Mouse (Mus musculus): ENCODE data around the gene Ntrk3.

Ntrk3 gene

DNA sequence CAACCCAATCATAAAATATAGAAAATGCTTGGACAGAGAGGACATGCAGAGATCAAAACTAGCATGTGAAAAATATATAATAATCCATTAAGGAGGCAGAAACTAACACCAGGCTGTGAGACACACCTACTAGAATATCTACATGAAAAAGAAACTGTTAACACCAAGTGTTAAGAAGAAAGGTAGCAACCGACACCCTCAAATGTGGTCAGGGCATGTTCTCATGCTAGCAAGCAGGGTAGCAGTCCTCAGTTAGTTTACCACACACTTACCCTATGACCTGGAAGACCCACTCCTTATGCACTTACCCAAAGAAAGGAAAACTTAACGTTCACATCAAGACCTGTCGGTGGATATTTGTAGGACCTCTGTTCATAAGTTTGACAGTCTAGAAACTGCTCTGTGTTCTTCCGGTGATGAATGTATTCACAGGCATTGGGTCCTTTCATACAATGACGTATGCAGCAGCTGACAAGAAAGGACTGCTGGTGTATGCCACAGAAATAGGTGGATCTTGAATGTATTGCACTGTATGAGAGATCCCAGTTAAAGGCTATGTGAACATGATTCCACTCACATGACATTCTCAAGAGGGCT, at the start of gene Ntrk3:
Gene Ntrk3 (minus strand): TSS at position 399 of the 597 bp plus-strand sequence.
- no peak for DNase-seq

GRCm38 (mm10) chr7:78785906-78786305, 48.1 kb upstream of the Ntrk3 start:
- DNase-seq = no peak

DNA sequence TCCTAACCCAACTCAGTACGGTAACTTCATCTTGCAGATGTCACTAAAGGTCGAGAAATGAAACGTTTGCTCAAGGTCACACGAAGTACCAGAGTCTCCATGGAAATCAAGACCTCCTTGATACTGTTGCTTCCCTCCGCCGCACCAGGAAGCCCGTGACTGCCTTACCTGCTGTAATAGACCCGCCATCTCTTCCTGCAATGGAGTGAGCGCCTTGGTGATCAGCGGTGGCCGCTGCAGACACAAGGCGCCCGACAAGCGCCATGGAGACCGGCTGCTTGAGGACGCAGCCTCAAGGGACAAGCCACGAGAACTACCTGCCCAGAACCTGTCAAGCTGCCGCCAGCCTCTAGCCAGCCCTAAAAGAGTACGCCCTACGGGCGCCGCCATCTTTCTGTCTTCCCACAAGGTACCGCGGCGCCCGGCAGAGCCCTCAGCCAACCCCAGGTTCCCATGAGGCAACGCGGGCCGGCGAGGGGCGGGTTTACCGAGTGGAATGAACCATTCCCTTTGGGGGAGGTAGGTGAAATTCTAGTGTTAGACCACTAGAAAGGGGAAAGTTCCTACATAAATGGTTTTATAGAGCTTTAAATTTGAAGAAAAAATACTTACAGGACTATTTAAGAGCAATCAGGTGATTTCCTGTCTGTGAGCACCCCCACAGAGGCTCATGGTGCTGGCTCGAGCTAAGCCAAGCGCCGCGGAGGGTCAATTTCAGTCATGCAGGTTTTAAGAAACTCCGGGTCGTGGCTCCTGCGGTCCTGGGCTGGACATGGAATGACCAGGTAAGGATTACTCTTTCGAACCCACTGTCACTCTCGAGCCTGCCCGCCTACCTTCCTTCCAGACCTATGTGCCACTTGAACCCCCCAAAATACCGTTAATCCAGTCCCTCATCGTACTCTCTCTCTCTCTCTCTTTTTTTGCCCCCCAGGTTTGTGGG, 45.1 kb upstream of the Ntrk3 start, which contains the start of the genes Mrps11 and Mrpl46:
Gene Mrps11 (plus strand): TSS at position 481 of the 943 bp plus-strand sequence.
Gene Mrpl46 (minus strand): TSS at position 893 of the 943 bp plus-strand sequence.
- DNase-seq = peak; percentile 89

DNA sequence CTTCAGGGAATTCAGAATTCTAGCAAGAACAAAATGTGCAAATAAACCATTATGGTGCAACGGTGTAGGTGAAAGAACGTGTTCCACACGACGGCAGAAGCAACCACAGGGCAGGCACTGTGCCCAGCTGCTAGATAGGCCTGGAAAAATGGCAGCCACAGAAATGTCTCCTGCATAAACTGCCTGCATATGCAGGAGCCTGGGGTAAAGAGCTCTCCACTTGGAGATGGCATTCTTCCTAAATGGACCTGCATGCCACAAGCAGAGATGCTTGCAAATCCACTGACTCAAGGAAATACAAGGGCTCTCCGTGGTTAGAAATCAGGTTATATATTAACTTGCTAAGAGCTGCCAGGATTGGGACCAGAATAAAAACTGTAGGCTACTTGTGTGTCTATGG, 40.9 kb upstream of the Ntrk3 start:
- DNase-seq = peak; percentile 24

GRCm38 (mm10) chr7:78770936-78771335, 33.1 kb upstream of the Ntrk3 start:
- no peak for DNase-seq

DNA sequence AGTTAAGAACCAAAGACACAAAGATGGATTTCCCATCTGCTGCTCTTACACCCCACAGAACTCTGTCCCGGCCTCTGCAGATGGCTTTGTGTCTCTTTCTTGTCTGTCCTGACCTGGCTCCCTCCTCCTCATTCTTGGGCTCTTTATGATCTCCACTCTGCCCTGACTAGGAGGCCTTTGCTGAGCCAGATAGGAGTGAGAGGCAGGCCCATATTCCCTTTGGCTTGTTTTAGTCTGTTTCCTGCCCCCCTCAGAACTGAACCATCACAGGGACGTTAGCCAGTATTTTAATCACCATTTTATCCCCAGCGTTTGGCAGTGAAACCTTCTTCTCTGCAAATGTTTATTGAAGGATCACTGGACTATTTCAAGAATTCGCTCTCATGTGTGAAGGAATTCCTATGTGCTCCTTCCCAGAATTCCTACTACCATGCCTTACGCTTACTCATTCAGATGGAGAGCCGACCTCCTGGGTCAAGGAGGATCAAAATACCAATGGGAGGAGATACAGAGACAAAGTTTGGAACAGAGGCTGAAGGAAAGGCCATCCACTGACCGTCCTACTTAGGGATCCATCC, 31.4 kb upstream of the Ntrk3 start:
- peak; percentile 20 for DNase-seq

GRCm38 (mm10) chr7:78767929-78768531, 30.2 kb upstream of the Ntrk3 start:
- no peak for DNase-seq

- DNase-seq = peak; percentile 78
These were observed 28.3 kb upstream of the Ntrk3 start for GRCm38 (mm10) chr7:78766019-78766683.

DNA sequence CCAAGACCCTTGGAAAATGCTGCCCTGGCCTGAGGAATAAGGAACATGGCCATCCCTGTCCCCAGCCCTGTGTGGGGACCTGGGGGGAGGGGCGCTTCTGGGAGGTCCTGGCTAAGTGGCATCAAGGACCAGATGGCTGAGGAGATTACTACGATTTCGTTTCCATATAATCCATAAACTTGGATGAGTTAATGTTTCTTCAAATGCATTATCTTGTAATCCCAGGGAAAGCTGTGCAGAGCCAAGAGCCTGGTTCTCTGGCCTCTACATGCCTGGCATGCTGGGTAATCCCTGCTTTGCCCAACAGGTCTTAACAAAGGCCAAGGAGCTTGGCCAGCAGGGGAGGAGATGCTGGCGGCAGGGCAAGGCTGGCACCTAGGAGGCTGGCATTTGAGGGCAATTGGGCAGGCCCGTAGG, 27.4 kb upstream of the Ntrk3 start:
- DNase-seq = no peak

GRCm38 (mm10) chr7:78763801-78764200, 26.0 kb upstream of the Ntrk3 start:
- DNase-seq = no peak

DNA sequence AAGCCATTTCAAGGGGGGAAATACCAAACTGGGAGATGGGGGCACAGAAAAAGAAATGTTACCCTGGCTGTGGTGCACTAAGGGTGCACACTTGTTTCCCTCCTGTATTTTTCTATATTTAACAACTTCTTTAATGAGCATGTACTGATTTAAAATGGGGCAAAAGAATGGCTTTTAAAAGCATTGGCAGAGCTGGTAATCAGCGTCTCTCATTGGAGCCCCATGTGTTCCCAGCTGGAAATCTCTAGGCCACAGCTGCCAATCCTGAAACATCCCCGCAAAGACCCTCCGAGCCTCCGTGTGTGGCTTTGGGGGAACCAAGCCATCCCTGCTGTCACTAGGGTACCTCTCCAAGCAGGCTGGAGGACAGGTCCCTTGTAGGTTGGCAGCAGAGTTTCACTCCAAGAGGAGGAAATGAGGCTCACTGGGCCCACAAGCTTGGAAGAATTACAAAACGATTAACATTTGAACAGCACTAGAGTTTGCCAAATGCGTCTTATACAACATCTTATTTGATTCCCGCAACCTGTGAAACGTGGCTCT, 16.7 kb upstream of the Ntrk3 start:
- no peak for DNase-seq

- DNase-seq = no peak
These were observed 16.1 kb upstream of the Ntrk3 start for GRCm38 (mm10) chr7:78753752-78754457.

DNA sequence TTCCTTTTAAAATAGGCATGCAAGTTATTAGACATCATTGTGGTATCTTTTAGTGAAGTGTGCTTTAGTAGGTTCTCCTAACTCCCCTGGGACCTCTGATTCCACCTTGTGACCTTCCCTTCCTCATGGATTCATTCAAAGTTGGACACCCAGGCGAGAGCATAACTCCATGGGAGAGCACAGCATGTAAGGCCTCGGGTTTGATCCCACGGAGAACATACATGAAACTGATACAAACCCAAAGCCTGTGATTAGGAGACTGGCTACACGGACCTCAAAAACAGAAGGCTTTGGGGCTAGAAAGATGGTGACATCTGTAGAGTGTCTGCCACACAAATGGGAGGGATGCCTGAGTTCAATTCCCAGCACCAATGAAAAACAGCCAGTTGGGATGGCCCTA, 15.1 kb upstream of the Ntrk3 start:
- no peak for DNase-seq

DNA sequence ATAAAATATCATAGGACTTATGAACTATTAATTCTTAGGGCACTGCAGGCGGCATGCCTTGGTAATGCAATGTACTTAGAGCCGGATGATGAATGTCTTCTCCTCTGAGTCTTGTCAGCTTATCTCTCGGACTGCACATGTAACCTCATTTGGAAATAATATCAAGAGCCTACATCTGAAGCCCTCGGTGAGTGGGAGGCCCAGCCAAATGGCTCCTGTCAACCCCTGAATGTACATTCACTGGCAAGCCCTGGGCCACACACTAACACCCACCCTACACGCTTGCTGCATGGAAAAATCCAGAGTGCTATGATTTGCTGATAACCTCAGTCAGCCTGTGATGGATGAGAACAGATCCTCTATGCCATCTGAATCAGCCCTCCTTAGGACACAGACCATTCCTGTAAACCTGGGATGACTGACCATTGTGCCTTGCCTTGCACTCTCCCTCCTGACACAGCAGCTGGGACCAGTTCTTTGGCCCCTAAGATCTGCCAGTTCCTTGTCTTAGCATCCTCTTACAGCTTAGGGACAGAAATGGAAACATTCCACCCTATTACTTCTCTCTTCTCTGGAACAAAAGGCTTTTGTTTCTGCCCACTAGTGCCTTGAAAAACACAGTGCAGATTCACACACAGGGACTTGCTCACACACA, 6.0 kb upstream of the Ntrk3 start:
- peak; percentile 45 for DNase-seq

DNA sequence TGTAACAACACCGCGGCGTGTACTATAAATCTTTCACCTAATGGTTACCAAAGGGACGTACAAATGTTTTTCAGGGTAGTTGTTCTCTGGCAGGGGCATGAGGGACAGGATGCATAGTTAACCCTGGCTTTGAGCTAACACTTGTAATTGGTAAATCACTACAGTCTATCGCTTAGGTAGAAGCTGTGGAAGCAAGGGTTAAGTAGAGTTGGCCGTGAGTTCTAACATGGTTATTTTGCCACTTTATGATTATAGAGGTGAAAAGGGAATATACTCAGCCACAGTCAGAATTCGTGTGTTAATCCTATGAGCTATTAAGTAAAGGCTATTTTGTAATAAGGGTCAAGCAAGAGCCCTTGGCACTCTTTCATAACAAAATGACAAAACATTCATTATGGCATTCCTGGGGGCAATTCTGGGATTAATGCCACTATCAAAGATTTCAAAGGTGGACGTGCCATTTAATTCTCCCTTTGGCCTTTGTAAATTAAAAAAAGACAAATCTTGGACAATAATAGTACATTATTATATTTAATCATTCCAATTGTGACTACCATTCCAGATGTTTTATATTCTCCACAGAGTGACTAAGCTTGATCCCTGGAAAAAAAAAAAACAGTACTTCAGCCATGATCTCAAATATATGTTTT, 1.7 kb upstream of the Ntrk3 start:
- DNase-seq = peak; percentile 14

DNA sequence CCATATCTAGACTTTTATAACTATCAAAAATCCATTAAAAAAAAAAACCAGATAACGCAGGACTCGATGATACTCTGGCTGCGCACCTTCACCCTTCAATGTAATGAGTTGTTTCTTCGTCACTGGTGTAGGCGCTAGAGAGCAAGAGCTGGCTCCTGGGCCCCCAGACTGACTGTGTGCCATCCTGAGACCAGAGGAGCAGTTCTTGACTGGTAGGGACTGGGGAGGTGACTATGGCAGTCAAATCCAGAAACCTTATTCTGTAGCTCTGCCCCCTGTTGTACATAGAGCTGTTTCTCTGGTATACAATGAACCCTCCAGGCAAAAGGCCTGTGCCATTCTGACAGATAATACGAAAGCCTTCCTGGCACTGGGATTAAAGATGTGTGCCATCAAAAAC, 616 bp downstream of the Ntrk3 start:
- DNase-seq = no peak

DNA sequence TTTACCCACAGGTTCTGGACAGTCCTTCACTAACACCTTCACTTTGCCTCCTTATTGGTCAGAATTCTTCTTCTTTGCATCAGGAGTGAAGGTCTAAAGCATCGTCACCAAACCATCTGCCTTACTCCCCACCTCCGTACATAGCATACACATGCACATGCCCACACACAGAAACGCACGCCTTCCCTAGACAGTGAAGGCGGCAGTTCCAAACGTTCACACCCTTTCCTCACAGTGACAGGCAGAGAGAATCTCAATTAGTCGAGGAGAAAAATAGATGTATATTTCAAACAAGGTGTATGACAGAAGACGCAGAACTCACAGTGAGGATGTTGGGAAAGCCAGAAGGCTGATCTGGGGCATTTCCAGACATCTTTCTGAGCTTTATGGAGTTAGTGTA, 6.4 kb downstream of the Ntrk3 start:
- DNase-seq = no peak

DNA sequence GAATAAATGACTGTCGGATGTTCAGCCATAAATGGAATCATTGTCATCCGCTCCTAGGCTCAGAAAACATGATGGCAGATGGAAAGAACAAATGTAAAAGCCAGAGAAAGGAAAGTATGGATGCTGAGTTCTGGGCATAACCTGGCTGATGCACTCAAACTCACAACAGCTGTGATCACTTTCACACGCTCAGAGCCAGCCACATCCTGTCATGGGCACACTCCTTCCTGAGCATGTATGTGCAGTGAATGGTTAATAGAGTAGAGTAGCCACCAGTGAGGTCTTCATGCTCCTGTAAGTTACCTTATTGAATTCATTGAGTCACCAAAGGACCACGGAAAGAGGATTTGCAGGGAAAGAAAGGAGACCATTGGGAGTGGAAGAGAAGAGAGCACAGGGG, 13.2 kb downstream of the Ntrk3 start:
- no peak for DNase-seq

DNA sequence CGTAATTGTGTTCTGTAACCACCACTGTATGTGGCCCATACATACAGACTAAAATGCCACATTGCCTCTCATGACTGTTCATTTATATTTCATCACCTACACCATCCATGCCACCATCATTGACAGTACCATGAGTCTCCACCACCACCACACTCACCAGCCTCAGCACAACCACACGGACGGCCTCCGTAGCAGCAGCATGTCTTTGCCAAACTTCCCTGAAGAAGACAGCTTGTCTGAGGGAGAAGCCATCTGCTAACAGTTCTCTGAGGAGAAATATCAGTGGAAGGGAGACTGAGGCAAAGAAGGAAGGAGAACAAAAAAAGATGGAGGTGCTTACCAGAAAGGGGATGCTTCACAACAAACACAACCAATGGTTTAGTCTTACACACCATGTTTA, 15.8 kb downstream of the Ntrk3 start:
- DNase-seq = no peak

DNA sequence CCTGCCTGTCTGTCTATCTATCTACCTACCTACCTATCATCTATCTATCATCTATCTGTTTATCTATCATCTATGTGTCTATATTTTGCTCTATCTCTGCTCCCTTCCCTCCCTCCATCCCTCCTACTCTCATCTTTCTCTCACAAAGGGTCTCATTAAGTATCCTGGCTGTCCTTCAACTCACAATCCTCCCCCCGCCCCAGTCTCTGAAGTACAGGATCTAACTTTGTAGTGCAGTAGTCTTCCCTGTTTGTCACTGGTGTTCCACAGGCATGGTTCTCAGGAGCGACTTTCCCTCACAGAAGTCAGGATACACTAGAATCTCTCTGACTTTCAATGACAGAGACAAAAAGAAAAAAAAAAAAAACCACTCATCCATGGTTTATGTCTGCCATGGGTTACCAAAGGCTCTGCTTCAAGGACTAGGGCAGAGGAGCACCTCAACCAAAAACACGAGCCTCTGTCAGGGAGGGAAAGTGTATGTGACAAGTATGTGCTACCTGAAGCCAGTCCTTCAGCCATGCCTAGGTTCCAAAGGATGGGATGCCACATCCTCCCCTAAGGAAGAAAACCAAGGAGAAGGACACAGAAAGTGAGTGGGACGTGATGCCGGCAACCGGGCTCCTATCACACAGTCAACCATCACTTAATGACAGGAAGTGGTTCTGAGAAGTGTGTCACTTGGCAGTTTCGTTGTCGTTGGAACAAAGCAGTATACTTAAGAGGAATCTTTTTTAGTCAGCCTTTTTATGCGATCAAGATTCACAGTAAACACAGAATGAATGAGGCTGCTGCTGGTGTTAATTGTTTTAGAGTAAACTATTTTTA, 16.6 kb downstream of the Ntrk3 start:
- DNase-seq = no peak

All from lung, postnatal 36 days (tissue).